Mouse (Mus musculus): ENCODE measurements around the gene Arhgap28. TPM values are rescaled to one million over a fixed set of nuclear protein-coding genes. Genes with fewer than 3 reads are reported as not detected.

Arhgap28 gene
- polyA plus RNA-seq, 1 experiment from 2014 or later = 15.7 TPM

DNA sequence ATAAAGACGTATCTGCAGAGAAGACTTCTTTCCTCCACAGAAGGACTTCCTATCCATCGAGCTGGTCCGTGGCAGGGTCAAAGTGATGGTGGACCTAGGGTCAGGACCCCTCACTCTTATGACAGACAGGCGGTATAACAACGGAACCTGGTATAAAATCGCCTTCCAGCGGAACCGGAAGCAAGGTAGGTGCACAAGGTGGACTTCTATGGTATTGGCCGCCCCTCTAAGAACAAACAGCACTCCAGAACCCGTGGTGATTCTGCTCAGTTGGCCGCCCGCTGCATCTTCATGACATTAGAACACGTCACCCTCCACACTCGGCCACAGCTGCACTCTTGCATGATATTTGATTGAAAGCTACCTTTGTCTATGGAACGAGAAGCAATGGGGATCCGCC lies 194.7 kb downstream of the Arhgap28 start:
- no peak overlapping the region for H3K4me2 ChIP-seq (ENCODE audit: low read length)
- no peaks in the 10 kb centered on the region for H3K36me3 ChIP-seq (ENCODE audit: control insufficient read depth, insufficient read depth, low read length)
- H3K9me3 ChIP-seq (ENCODE audit: control insufficient read depth, low read length) = no peaks in the 10 kb centered on the region
- no peak overlapping the region for H3K27ac ChIP-seq (replicated peaks in 1 of 2; ENCODE audit: control insufficient read depth in 1 of 2, insufficient read depth in 1 of 2, low read depth in 2 of 2, low read length in 2 of 2)
- WGBS = 84% methylated on average over 16 of the region's 16 CpGs
- H3K9ac ChIP-seq (ENCODE audit: low read length) = no peak overlapping the region
- H3K4me1 ChIP-seq (ENCODE audit: control insufficient read depth in 2 of 2, insufficient read depth in 2 of 2, low read length in 2 of 2) = no peaks in the 10 kb centered on the region
- no peaks in the 10 kb centered on the region for H3K27me3 ChIP-seq (ENCODE audit: control insufficient read depth, insufficient read depth, low read length)
- ATAC-seq (ENCODE audit: insufficient number of reproducible peaks, insufficient read depth, low FRiP score, low read depth) = no peak
- H3K4me3 ChIP-seq (ENCODE audit: control insufficient read depth in 1 of 2, insufficient read depth in 1 of 2, low read depth in 1 of 2, low read length in 2 of 2) = no peak overlapping the region
